Mouse (Mus musculus) small intestine, adult 2 months (tissue): ENCODE measurements around the gene Cdon. TPM values are rescaled to one million over a fixed set of nuclear protein-coding genes. Genes with fewer than 3 reads are reported as not detected.

Source experiments
- H3K27ac ChIP-seq: fragments of 200-500 bp; 2 replicates; pipeline ENCODE4 v1.5.1; 2012; ENCODE audit warnings: low read depth, low read length, control low read depth, inconsistent platforms; ENCODE audit not compliant: insufficient read depth
- H3K27me3 ChIP-seq: fragments of 200-500 bp; 2 replicates; pipeline ENCODE4 v1.6.1; 2012; ENCODE audit warnings: mild to moderate bottlenecking, moderate library complexity, low read length, inconsistent platforms; ENCODE audit not compliant: control insufficient read depth, insufficient read depth
- H3K36me3 ChIP-seq: fragments of 200-500 bp; 2 replicates; pipeline ENCODE4 v1.6.1; 2012; ENCODE audit warnings: mild to moderate bottlenecking, low read length, control low read depth, inconsistent platforms; ENCODE audit not compliant: control insufficient read depth, insufficient read depth
- H3K4me1 ChIP-seq: fragments of 200-500 bp; 2 replicates; pipeline ENCODE4 v1.6.1; 2012; ENCODE audit warnings: low read length, inconsistent platforms, mixed read lengths; ENCODE audit not compliant: control insufficient read depth, insufficient read depth, insufficient read length
- H3K4me3 ChIP-seq: fragments of 200-500 bp; 2 replicates; pipeline ENCODE4 v1.5.1; 2012; ENCODE audit warnings: low read depth, mild to moderate bottlenecking, control low read depth, inconsistent platforms, low read length, moderate library complexity
- CTCF ChIP-seq: fragments of 200-500 bp; IDR thresholded peaks from 2 replicates; pipeline ENCODE4 v1.5.1; 2012; ENCODE audit warnings: low read depth, mild to moderate bottlenecking, control low read depth, inconsistent platforms, low read length, moderate library complexity, mixed read lengths; ENCODE audit not compliant: insufficient replicate concordance, insufficient read length; ENCODE audit errors: extremely low read depth
- POLR2A ChIP-seq: fragments of 200-500 bp; IDR thresholded peaks from 2 replicates; pipeline ENCODE4 v1.6.1; 2012; ENCODE audit warnings: low read depth, mild to moderate bottlenecking, control low read depth, inconsistent platforms, low read length, moderate library complexity
- WGBS: fragments of 180-500 bp; shearing (Covaris S2); methylation state at CpG from one replicate; pipeline ENCODE4 v1.1.7; 2018; 5-methylcytosine and 5-hydroxymethylcytosine counted together
- polyA plus RNA-seq: library from polyadenylated mRNA; depleted of rRNA; stranded (reverse); fragments of >200 nt; gene quantifications from 2 replicates; pipeline ENCODE4 v1.2.3, GENCODE M21; 2012

Cdon gene
- polyA plus RNA-seq, 1 experiment = 1.4 TPM

GRCm38 (mm10) chr9:35516711-35517110, 95.8 kb downstream of the Cdon start:
- Histone ChIP-seq H3K27ac (no peak overlapping the region), H3K4me3 (no peak overlapping the region), H3K27me3 (no peaks in the 10 kb centered on the region), H3K36me3 (no peaks in the 10 kb centered on the region), H3K4me1 (peaks cover 5% of the 10 kb centered on the region; the same call in 1 of the 2 replicates)
- 91% methylated on average over 16 of the region's 16 CpGs for WGBS
- TF ChIP-seq CTCF = no peak
- TF ChIP-seq POLR2A = no peak

- Histone ChIP-seq H3K36me3 (no peaks in the 10 kb centered on the region), H3K27ac (no peak within 1 kb of the TSS), H3K4me1 (peaks cover 5% of the 10 kb centered on the region; the same call in 1 of the 2 replicates), H3K4me3 (no peak within 1 kb of the TSS), H3K27me3 (no peaks in the 10 kb centered on the region)
- TF ChIP-seq CTCF (no peak), POLR2A (no peak)
- WGBS = 31% methylated on average over 3 of the region's 3 CpGs
These were observed 97.2 kb downstream of the Cdon start, which contains the start of gene Gm1113 for GRCm38 (mm10) chr9:35518169-35518568. Gene Gm1113, minus strand, starts transcription at chr9:35518269.

- no peak overlapping the region for H3K4me3 ChIP-seq
- 31% methylated on average over 6 of the region's 6 CpGs for WGBS
- no peaks in the 10 kb centered on the region for H3K36me3 ChIP-seq
- H3K27me3 ChIP-seq = no peaks in the 10 kb centered on the region
- H3K4me1 ChIP-seq = peaks cover 5% of the 10 kb centered on the region; the same call in 1 of the 2 replicates
- H3K27ac ChIP-seq = peak overlapping the region; percentile 88
- TF ChIP-seq CTCF (no peak), POLR2A (no peak; the same call in 1 of the 2 replicates)
These were observed 99.9 kb downstream of the Cdon start for GRCm38 (mm10) chr9:35520631-35521348.

- Histone ChIP-seq H3K4me1 (peaks cover 5% of the 10 kb centered on the region; the same call in 1 of the 2 replicates), H3K4me3 (no peak overlapping the region), H3K36me3 (no peaks in the 10 kb centered on the region), H3K27ac (no peak overlapping the region), H3K27me3 (no peaks in the 10 kb centered on the region)
- TF ChIP-seq CTCF = no peak
- no peak for TF ChIP-seq POLR2A
- 81% methylated on average over 2 of the region's 2 CpGs for WGBS
These were observed 101.3 kb downstream of the Cdon start for GRCm38 (mm10) chr9:35522241-35522640.

GRCm38 (mm10) chr9:35522821-35523515, 102.0 kb downstream of the Cdon start:
- H3K4me1 ChIP-seq = peaks cover 5% of the 10 kb centered on the region; the same call in 1 of the 2 replicates
- H3K36me3 ChIP-seq = no peaks in the 10 kb centered on the region
- no peak for TF ChIP-seq POLR2A
- TF ChIP-seq CTCF = no peak
- WGBS = 92% methylated on average over 1 of the region's 1 CpGs
- H3K4me3 ChIP-seq = no peak overlapping the region
- H3K27me3 ChIP-seq = no peaks in the 10 kb centered on the region
- no peak overlapping the region for H3K27ac ChIP-seq

- WGBS = 63% methylated on average over 5 of the region's 5 CpGs
- Histone ChIP-seq H3K36me3 (no peaks in the 10 kb centered on the region), H3K27me3 (no peaks in the 10 kb centered on the region), H3K4me1 (peaks cover 5% of the 10 kb centered on the region; the same call in 1 of the 2 replicates), H3K4me3 (no peak overlapping the region), H3K27ac (no peak overlapping the region)
- TF ChIP-seq POLR2A (no peak), CTCF (no peak)
These were observed 102.6 kb downstream of the Cdon start for GRCm38 (mm10) chr9:35523541-35523940.

GRCm38 (mm10) chr9:35523941-35524411, 103.0 kb downstream of the Cdon start:
- WGBS = 29% methylated on average over 7 of the region's 7 CpGs
- Histone ChIP-seq H3K27ac (no peak overlapping the region), H3K4me3 (no peak overlapping the region), H3K27me3 (no peaks in the 10 kb centered on the region), H3K36me3 (no peaks in the 10 kb centered on the region), H3K4me1 (peaks cover 5% of the 10 kb centered on the region; the same call in 1 of the 2 replicates)
- TF ChIP-seq POLR2A (no peak), CTCF (peak; percentile 77; the same call in 1 of the 2 replicates)
